Mouse (Mus musculus) thymus, adult 2 months (tissue): ENCODE measurements around the gene Slfn2.

Experiments used
- CTCF ChIP-seq: fragments of 200-500 bp; IDR thresholded peaks from 2 replicates; pipeline ENCODE4 v1.5.1; 2012; ENCODE audit warnings: mild to moderate bottlenecking, control low read depth, low read length, moderate library complexity, borderline replicate concordance; ENCODE audit not compliant: control insufficient read depth, poor library complexity, insufficient read depth; ENCODE audit errors: extremely low read depth
- POLR2A ChIP-seq: fragments of 200-500 bp; IDR thresholded peaks from 2 replicates; pipeline ENCODE4 v1.6.1; 2012; ENCODE audit warnings: mild to moderate bottlenecking, low read length, control low read depth, moderate library complexity; ENCODE audit not compliant: control insufficient read depth, poor library complexity, insufficient read depth; ENCODE audit errors: extremely low read depth

DNA sequence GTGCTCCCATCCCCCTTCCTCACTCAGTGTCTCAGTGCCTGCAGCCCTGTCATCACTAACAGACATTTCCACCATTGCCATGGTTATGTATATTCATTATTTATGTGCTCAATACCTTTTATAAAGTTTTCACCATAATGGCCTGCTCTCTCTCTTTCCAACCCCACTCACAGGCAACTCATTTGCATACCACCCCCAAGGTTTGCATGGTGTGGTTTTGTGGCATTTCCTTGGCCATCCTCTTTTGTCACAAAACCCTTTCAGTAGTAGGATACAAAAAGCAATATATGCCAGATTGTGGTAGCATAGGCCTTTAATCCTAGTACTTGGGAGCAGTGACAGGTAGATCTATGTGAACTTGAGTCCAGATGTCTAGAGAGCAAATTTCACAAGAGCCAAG, 48.8 kb upstream of the Slfn2 start:
- TF ChIP-seq CTCF = no peak
- TF ChIP-seq POLR2A = no peak
